Mouse (Mus musculus) right cerebral cortex, postnatal 10 days (tissue): ENCODE results near the gene Manbal.

Experiments
- DNase-seq, 2 experiments: peaks; one replicate each; pipeline ENCODE4 v3.0.0; 2021; ENCODE audit warnings: low spot score in 2 of 2

The Manbal gene

DNA sequence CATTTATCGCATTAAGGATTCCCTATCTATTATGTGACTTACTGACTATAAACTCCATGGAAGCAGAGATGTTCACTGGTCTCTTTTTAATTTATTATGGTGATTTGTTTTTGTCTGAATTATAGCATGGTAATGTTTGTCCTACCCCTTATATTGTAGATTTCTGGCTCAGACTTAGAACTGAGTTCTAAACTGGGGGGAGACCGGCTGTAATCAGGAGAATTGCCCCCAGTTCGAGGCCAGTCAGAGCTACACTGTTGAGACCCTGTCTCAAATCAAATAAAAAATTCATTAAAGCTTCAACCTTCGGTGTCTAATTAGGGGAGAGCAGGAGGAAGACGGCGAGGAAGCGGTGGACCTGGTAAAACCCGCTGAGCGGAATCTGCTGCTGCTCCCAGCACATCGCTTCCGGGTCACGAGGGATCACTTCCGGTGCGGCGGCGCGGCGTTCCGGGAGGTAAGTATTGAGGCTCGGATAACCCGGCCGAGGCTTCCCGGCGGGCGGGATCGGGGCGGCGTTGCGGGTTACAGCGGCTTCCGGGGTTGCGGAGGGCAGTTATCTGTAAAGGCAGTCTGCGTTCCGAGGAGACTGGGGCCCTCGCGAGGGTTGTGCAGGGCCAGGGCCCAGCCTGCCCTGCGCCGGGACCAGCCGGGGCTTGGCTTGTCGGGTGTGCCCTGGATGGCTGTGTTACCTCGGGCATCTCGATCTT lies at the start of gene Manbal:
Gene Manbal (plus strand): TSS at position 411 of the 710 bp plus-strand sequence.
- DNase-seq, result peak; percentile 95 to 98

DNA sequence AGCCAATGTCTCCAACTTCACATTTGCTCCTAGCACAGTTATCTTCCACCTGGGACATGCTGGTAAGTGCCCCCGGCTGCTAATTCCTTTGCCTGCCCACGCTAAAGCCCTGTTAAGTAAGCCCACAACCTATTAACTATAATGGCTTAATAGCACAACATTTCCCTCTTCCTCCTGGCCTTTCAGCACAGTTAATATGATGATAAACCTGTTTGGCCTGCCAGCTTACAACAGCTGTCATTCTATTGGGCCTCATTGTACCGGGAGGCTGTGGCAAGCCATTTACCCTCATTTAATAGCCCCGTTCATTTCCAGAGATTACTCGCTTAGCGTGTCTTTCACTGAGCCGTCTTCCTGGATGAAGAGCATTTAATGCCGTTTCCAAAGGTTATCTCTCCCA lies 47.3 kb upstream of the Manbal start:
- no peak for DNase-seq

DNA sequence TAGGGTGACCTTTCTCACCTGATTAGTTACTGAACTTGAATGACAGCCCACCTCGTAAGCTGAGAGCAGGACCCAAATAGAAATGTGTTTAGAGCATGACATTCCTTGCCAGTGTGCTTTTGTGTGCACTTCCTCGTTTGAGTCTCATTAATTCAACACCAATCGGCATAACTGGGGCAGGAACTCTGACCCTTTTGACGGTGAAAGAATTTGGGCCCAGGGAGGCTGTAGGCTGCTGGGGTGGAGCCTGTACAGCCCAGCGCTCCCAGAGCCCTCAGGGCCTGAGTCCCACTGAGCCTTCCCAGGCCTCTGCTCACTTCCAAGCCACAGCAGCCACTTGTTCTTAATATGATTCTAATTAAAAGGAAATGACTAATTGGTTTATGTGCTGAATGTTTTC lies 46.5 kb upstream of the Manbal start:
- DNase-seq, result no peak

DNA sequence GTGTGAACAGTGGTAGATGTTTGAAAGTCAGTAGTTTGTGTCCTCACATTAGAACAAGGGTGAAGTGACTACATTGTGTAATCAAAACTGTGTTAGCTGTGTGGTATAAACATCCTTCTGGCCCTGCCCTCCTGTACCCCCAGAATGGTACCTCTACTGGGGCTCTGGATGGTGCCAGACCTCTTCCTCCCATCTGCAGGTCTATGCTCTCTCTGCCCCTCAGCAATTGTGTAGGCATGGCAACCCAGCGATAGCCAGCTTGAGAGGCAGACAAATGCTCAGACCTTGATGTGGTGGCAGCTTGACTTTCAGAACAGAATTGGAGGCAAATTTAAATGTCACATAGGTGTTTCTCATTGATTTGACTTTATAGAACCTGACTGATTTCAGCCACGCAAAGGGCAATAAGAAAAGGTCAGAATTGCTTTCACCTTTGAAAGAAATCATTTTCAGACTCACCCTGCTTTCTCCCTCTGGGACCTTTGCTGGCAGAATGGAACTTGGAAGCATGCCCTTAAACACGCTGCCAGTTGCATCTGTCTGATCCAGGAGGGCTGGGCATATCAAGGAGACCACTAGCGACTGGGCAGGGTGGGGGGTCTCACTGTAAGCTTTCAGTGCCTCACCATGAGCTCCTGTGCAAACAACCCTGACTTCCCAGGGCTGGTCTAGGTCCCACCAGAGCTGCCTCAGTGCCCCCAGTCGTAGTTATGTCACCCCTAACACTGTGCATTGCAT lies 45.2 kb upstream of the Manbal start:
- no peak for DNase-seq

DNA sequence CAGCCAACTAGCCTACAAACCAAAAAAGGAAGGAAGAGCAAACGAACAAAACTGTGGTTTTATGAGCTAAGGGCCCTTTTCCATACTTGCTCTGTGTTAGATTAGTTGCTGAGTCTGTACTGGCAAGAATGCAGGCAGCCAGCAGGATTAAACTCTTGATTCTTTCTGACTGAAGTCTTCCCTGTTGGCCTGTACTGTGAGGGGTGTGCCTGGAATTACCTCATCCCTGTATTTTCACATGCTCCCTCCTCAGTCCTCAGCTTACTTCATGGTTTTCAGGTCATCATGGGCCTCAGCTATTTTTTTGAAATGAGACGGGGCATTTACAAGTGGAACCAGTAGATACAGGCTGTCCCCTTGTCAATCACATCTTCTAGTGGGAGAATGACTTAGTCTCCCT lies 42.2 kb upstream of the Manbal start:
- no peak for DNase-seq

DNA sequence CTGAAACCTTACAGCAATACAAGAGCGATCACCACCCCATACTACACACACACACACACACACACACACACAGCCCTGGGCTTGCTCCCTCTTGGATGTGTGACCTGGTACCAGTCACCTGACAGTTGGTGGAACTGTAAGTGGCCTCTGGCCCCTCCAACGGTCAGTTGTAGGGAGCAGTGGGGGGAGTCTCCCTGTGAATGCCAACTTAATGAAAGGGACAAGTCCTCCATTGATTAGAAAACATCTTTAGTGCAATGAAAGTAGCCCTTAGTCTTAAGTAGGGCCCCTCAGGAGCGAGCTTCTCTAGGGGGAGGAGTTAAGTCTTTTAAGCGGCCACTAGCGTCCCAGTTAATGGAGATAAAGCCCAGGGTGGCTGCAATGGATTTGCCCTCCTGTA lies 39.3 kb upstream of the Manbal start:
- DNase-seq, result no peak

DNA sequence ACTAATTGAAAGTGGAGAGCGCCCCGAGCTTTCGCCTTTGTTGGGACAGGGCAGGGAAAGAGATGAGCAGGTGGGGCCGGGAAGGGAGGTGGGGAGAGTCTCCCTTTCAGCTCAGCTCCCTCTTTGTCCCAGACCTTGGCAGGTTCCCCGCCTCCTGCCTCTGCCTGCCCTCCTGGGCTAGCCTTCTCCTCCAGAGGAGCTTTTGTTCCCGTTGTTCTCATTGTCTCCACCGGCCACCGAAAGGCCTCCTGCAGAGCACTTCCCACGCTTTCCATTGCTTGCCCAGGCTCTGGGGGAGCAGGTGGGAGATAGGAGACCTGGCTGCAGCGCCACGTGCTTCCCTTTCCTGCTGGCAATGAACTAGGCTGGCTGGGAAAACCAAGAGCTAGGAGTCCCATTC lies 38.8 kb upstream of the Manbal start:
- DNase-seq, result no peak

DNA sequence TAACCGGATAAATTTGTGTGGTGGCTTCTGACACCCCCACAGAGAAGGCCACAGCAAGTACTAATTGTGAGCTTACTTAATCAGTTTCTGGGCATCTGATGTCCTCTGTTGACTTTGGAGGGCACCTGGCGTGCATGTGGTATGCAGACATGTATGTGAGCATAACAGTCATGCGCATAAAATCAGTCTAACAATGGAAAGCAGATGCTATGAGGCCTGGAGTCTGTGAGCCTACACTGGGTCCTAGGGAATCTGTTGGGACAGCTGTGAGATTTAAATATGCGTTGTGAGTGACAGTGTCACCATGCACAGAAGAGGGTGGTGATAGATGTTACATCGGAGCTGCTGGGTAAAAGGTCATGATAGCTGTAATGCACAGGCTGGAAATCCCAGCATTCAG lies 35.3 kb upstream of the Manbal start:
- DNase-seq, result no peak

DNA sequence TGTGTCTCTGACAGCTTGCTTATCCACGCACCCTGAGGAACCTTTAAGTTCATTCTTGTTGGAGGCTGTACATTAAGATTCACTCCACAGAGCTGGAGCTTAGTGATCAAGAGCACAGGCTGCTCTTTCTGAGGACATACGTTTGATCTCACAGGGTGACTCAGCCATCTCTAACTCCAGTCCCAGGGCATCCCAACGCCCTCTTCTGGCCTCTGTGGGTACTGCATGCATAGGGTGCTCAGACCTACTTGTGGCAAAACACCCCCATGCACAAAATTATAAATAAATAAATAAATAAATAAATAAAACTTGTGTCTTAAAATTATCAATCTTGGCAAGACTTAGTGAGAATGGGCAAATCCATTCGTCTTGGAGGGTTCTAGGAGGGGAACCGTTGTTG lies 28.7 kb upstream of the Manbal start:
- DNase-seq, result peak; percentile 65 to 72

DNA sequence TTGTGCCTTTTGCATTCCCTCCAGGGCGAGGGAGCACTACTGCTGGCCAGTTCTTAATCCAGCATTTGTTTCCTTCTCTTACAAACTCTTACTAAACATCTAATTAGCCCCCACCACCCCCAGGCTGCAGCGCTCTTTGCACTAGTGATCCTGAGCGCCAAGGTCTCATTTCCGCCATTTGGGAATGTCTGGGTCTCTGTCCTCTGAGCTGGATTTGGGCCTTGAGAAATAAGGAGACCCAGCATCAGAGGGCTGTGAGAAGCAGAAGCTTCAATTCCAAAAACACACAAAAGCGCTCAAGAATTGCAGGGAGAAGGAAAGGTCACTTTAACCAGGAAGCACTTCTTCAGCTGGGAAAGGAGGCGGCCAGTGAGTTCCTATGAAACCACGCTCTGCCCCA lies 27.9 kb upstream of the Manbal start:
- no peak for DNase-seq

DNA sequence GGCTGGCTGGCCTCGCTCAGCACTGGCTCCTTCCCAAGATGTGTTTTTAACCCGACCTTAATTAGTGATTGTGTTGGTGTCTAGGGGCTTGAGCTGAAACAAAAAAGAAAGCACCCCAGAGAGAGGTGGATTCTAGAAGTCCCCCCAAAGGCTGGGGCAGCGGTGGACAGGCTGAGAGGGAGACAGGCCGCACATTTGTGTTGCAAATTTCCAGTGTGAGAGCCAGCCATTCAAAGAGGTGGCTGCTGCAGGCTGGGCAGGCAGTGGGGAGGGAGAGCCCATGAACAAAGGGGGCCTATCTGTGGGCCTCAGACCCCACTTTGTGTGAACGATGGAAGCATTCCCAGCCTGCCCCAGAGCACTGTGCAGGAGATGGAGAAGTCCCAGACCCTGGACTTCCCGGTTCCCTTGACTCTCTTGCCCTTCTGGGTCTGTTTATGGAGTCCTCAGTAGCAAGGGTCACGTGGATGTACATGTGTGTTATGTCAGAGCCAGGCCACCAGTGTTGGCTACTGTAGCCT lies 27.1 kb upstream of the Manbal start:
- DNase-seq, result peak; percentile 81 to 89

DNA sequence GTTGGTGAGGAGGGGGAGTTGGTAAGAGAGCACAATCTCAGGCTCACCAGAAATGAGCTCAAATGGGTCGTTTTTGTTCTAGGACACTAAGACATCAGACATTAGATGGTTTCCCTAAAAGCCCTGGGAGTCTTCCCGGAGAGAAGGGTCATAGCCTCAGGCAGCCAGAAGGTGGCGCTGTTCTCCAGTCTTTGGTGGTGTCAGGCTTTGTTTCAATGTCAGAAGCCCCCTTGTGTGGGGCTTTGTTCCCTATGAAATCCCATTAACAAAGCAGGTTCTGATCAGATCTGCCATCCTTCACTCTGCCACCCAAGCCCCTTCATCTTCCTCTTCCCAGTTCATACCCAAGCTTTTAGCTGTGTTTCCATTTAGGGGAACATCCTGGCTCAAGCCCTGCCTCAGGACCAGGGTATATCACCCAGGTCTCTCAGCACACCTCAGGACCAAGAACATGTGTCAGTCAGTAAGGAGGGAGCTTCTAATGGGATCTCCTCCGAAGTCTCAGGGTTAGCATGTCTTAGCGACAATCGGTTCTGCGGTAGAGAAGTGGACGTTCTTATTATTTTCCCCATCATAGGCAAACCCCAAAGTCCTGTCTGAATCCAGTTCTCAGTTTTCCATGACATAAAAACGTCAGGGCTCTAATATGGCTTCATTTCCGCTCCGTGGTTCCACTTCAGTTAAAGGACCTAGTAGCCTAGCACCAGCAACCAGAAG lies 25.7 kb upstream of the Manbal start:
- DNase-seq, result peak; percentile 88 to 90

DNA sequence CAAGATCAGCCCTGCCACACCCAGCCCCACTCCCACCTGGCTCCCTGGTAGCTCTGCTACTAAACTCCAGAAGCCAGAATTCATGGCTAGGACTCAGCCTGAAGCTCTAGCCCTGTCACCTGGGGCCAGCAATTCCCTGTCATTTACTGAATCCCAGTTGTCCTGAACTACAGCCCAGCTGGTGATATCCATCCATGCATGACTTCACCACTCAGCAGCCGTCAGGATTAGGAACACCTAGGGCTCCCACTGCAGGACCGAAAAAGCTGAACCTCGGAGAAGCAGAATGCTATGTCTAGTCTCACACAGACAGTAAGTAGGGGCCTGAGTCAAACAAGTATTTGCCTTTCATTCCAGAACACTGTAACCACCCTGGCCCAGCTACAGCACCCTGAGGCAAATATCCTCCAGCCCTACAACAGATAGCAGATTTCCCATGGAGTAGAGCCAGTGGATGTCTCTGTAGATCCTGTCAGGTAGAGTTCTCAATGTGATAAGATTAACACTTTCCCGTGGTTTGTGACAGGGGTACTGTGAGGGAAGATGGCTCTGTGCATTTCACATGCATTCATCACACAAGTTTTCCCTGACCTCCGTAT lies 25.0 kb upstream of the Manbal start:
- DNase-seq, result no peak

DNA sequence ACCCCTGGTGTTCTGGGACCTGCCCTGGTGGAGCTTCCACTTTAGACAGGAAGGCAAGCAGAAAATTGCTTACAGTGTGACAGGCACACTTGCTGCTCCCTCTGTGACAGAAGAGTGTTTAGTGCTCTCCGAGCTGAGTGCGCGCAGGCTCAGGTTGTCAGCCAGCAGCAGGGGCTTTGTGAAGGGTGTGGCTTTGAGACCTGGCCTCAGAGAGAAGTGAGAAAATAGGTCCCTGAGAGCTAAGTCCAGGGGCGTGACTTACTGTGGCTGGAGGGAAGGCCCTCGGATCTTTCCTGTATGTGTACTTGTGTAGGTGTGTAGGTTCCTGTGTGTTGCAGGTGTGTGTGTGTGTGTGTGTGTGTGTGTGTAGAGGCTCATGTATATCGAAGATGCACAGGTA lies 24.1 kb upstream of the Manbal start:
- DNase-seq, result no peak

DNA sequence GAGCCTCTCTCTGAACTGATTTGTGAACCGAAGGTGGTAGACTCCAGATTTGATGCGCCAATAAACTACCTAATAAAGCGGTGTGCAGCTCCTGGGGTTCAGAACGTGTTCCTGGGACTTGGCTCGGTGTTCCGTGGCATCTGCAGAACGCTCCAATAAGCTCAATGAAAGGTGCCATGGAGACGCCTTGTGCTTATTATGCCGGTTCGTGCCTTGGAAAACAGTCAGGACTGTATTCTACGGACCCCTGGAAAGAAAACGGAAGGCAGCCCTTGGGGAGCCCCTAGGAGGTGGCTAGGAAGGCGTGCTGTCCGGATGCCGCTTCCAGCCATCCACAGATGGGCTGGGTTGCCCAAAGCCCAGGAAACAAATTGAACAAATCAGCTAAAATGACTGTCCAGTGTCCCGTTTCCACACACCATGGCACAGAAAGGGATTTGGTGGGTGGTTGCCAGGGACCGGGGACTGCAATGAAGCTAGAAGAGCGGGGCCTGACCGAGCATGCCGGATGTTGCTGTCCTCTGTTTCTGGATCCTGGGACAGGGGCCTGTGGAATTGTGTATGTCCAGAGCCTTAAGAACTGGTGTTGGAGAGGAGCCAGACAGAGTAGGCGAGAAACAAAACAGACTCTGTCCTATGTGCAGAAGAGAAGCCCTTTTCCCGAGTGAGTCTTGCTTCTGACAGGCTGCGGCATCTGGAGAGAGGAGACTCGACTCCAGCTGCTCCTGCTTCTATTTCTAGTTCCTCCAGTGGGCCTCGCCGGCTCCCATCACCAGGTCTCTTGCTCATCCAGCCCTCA lies 19.8 kb upstream of the Manbal start, which contains the start of gene Ghrh:
Gene Ghrh (minus strand): TSS at position 146 of the 799 bp plus-strand sequence.
- DNase-seq, result peak; percentile 76 to 78

DNA sequence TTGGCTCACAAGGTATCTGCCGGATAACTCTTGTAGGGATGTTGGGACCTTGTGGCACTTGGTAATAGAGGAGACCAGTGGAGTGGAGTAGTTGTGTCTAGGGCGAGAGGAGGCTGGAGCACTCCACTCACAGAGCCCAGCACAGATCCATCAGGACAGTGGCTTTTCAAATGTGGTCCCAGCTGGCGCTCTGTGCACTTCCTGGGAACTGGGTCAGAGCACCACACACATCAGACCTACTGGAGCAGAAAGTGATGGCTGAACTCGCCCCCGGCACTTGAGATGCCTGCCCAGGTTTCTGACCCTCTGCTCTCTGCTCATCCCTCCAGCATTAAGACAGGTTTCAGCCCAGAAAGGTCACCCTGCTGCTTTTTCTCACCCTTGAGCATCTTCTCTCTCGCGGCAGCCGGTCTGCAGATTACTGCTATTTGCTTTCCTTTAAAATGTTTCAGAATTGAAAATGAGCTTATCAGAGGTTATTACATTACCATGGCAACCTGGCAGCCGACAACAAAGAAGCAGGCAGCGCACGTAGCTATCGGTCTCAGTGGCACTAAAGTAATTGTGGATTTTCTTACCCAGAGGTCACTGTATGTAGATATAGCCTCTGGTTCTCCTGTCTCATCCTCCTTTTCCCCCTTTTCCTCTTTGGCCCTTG lies 18.1 kb upstream of the Manbal start:
- peak; percentile 52 to 55 for DNase-seq

DNA sequence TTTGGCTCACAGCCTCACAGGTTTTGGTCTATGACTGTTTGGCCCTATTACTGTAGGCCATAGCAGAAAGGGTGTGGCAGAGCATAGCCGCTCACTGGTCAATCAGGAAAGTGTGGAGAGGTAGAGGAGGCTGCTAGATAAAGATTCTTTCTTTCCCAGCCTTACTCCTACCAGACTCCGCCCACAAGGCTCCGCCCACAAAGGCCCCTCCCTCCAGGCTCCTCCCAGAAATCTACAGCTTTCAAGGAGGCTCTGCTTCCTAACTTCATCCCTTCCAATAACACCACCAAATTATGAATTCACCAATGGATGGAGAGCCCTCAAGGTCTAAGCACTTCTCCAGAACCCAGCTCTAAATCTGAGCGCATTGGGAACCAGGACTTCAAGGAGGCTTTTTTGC lies 14.2 kb upstream of the Manbal start:
- no peak for DNase-seq

DNA sequence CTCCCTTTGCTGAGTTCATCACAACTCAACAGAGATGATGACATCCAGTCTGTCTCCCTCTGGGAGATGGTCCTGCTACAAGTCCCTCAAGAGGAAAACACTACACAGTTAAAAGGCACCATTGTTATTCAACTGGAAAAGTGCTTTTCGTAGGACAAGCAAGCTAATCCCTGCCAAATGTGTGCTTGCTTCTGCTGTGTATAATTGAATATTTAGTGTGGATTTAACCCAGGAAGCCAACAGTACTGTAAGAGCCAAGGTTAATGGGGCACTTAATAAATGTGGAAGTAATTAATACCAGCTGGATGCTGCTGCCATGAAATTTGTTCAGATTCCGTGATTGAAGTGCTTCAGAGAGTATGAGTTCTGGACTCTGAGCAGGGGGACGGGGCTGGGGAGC lies 13.3 kb upstream of the Manbal start:
- no peak for DNase-seq

DNA sequence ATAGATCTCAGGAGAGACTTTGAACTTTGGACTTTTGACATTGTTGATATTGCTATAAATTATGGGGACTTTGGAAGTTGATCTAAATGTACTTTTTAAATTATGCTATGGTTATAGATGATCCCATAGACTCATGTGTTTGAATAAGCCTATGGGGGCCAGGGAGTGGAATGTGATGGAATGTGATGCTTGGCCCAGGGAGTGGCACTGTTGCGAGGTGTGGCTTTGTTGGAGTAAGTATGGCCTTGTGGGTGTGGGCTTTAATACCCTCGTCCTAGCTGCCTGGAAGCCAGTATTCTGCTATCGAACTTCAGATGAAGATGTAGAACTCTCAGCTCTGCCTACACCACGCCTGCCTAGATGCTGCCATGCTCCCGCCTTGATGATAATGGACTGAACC lies 7.4 kb upstream of the Manbal start:
- no peak for DNase-seq

DNA sequence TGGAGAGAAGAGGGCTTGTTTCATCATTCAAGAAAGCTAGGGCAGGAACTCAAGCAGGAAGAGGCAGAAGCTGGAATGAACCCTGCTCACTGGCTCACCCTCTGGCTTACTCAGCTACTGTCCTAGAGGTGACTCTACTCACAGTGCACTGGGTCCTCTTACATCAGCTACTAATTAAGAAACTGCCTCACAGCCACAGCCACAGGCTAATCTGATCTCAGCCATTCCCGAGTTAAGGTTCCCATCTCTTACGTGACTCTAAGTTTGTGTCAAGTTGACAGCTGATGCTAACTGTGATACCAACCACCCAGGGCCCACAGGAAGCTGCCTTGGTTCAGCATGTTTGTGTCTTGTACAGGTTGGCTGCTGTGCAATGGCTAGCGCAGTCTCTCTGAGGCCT lies 4.4 kb upstream of the Manbal start:
- DNase-seq, result no peak

DNA sequence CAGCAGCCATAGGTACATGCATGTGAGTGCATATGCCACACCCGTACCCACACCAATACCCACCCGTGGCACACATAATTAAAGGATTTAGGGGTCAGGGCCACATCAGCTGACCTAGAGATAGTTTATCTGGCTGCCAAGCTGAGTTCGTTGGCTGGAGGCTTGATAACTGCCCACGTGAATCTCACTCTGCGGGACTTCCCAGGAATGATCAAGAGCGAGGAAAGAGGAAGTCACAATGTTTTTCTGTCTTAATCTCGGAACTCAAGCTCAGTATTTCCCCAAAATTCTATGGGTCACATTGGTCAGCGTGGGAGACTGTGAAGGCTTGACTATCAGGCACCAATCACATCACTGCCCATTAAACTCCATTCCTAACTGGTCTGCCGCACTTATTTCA lies 632 bp upstream of the Manbal start:
- DNase-seq, result no peak
